Mouse (Mus musculus) embryonic fibroblast, embryonic 13.5 days (primary cell): ENCODE results near the gene Itpr1.

ENCODE experiments used
- CTCF ChIP-seq: IDR thresholded peaks from 2 replicates; pipeline ENCODE4 v1.5.1; 2011; ENCODE audit warnings: mild to moderate bottlenecking, control low read depth, low read length, moderate library complexity, borderline replicate concordance; ENCODE audit not compliant: insufficient read depth
- POLR2A ChIP-seq: IDR thresholded peaks from 2 replicates; pipeline ENCODE4 v1.6.1; 2011; ENCODE audit warnings: low read depth, mild to moderate bottlenecking, control low read depth, low read length, moderate library complexity

DNA sequence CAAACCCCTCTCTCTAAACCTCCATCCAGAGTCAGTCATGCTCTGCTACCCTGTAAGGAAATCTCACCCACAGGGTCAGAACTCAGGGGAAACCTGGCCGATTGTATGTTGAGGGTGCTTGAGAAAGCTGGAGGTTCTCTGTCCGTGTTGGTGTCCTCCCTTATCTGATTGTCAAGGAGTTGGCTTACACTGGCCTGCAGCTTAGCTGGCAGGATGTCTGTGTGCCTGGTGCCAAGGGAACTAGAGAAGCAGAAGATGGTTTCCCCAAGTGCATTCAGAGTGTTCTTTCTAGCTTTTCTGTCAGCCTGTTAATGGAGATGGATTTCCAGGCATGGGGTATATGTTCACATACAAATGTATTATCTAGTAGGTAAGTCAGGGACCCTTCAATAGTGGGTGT lies 296.4 kb downstream of the Itpr1 start:
- TF ChIP-seq CTCF (no peak), POLR2A (no peak)
